Mouse (Mus musculus): ENCODE measurements at regions not wholly inside any gene's neighbourhood (a gene's known extent, or its start where the extent isn't known, plus 50 kb on each side); places are given as distances from the start of the nearest gene placed in this dataset.
"Not testable (repeated sequence)": the region's sequence is repeated elsewhere in the genome, so short reads cannot be mapped to it uniquely, and the experiment has no call there.

DNA sequence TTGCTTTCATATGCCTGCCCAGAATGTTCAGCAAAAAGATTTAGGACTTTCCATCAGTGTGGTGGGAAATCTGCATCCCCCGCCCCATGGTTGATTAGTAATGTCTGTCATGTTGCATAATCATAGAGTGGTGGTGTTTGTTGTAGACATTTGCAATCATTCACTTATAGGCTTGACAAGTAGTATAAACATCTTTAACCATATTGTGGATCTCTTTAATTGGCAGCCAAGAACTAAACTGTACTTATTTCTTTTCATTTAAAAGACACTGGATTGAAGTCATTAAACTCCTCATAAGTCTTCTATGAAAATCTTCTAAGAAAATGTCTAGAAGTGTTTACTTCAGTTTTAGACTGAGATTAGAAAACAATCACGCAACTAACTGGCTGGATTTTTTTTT, 646.0 kb upstream of the Ptbp2 start:
- no peak overlapping the region for H3K4me3 ChIP-seq
- no peaks in the 10 kb centered on the region for H3K9me3 ChIP-seq
- H3K27ac ChIP-seq: no peak overlapping the region
- no peaks in the 10 kb centered on the region for H3K36me3 ChIP-seq
- no peaks in the 10 kb centered on the region for H3K27me3 ChIP-seq (ENCODE audit: insufficient read depth, poor library complexity, severe bottlenecking)
- no peaks in the 10 kb centered on the region for H3K4me1 ChIP-seq (replicated peaks)
- DNase-seq (ENCODE audit: low spot score): no peak
- 91% methylated on average over 2 of the region's 2 CpGs for WGBS

DNA sequence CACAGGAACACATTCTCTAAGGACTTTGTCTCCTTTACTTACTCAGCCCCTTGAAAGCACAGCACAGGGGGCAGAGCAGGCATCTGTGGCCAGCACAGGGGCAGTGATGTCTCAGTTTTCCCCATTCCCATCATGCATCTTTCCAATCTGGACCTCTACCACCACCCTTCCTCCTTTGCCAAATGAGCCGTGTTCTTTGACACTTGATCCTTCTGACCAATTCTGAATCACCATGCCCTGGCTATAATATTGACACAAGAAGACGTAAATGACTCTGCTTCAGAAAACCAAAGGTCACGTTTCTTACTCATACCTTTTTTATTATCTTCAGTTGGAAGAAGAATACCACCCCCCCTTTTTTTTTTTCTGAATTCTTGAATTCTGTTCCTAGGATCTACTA, 632.4 kb upstream of the Ptbp2 start:
- no peak for DNase-seq (ENCODE audit: low spot score)
- Histone ChIP-seq H3K4me1 (replicated peaks) (no peaks in the 10 kb centered on the region), H3K27ac (no peak overlapping the region), H3K4me3 (no peak overlapping the region), H3K27me3 (ENCODE audit: insufficient read depth, poor library complexity, severe bottlenecking) (no peaks in the 10 kb centered on the region), H3K9me3 (no peaks in the 10 kb centered on the region), H3K36me3 (no peaks in the 10 kb centered on the region)
- WGBS: 75% methylated on average over 3 of the region's 3 CpGs

GRCm38 (mm10) chr3:120375688-120376289, 591.5 kb upstream of the Ptbp2 start:
- H3K9me3 ChIP-seq: no peaks in the 10 kb centered on the region
- no peaks in the 10 kb centered on the region for H3K4me1 ChIP-seq (replicated peaks)
- WGBS: 36% methylated on average over 6 of the region's 6 CpGs
- no peaks in the 10 kb centered on the region for H3K27me3 ChIP-seq (ENCODE audit: insufficient read depth, poor library complexity, severe bottlenecking)
- DNase-seq (ENCODE audit: low spot score): no peak
- no peak overlapping the region for H3K4me3 ChIP-seq
- H3K36me3 ChIP-seq: no peaks in the 10 kb centered on the region
- H3K27ac ChIP-seq: no peak overlapping the region

- Histone ChIP-seq H3K27ac (no peak overlapping the region), H3K27me3 (ENCODE audit: insufficient read depth, poor library complexity, severe bottlenecking) (no peaks in the 10 kb centered on the region), H3K4me1 (replicated peaks) (peaks cover 5% of the 10 kb centered on the region; the same call in 1 of the 2 replicates), H3K4me3 (no peak overlapping the region), H3K36me3 (no peaks in the 10 kb centered on the region), H3K9me3 (no peaks in the 10 kb centered on the region)
- WGBS: 81% methylated on average over 4 of the region's 4 CpGs
- no peak for DNase-seq (ENCODE audit: low spot score)
Measured at GRCm38 (mm10) chr3:120342747-120343377, 558.6 kb upstream of the Ptbp2 start.

DNA sequence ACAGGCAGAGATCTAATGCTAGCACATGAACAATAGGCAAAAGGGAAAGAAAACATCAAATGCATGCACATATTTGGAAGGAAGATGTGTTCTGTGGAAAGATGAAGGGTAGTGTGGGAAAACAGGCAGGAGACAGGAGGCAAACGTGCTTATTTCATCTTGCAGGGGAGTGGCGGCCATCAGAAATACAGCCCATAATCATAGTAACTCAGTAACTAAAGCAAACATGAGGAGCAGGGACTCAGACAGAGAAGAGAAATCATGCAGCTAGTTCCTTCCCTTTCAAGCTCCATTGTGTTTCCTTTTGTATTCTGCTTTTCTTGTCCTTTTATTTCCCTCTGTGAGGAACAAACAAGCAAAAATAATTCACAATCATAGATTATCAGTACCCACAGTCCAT, 557.6 kb upstream of the Ptbp2 start:
- no peak overlapping the region for H3K4me3 ChIP-seq
- H3K27ac ChIP-seq: no peak overlapping the region
- H3K4me1 ChIP-seq (replicated peaks): peaks cover 5% of the 10 kb centered on the region; the same call in 1 of the 2 replicates
- no peak for DNase-seq (ENCODE audit: low spot score)
- no peaks in the 10 kb centered on the region for H3K36me3 ChIP-seq
- no peaks in the 10 kb centered on the region for H3K27me3 ChIP-seq (ENCODE audit: insufficient read depth, poor library complexity, severe bottlenecking)
- 73% methylated on average over 2 of the region's 2 CpGs for WGBS
- no peaks in the 10 kb centered on the region for H3K9me3 ChIP-seq

DNA sequence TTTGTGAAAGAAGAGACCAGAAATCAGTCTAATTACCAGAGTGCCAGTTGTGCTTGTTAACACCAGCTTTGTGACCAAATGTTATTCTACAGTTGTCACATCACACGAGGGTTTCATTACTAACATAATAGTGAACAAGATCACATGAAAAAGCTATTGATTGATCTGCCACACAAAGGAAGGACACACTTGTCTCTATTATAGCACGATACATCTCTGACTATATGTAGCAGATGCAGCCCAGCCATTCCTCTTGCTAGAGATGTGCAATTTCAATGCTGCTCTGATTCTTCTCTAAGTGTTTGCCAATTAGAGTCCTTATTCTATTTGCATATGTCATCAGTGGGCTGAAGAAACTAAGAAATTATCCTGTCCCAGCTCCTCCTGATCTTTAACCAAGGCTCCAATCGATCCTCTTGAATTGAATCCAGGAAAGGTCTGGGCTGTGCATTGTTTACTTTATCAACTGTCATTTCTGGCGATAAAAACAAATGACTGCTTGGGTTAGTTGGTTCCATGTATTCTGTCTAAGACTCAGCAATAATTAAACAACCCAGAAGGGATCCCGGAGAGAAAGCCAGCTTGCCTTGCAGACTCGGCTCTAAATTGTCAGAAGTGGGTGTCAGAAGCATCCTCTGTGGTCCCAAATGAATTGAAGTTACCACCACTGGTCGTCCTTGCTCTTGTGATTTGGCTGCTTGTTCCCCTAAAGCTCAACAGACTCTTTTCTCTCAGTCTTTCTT, 551.7 kb upstream of the Ptbp2 start:
- no peak overlapping the region for H3K4me3 ChIP-seq
- no peaks in the 10 kb centered on the region for H3K36me3 ChIP-seq
- H3K4me1 ChIP-seq (replicated peaks): no peaks in the 10 kb centered on the region
- no peak for DNase-seq (ENCODE audit: low spot score)
- WGBS: 79% methylated on average over 7 of the region's 7 CpGs
- H3K27me3 ChIP-seq (ENCODE audit: insufficient read depth, poor library complexity, severe bottlenecking): no peaks in the 10 kb centered on the region
- H3K27ac ChIP-seq: no peak overlapping the region
- no peaks in the 10 kb centered on the region for H3K9me3 ChIP-seq

DNA sequence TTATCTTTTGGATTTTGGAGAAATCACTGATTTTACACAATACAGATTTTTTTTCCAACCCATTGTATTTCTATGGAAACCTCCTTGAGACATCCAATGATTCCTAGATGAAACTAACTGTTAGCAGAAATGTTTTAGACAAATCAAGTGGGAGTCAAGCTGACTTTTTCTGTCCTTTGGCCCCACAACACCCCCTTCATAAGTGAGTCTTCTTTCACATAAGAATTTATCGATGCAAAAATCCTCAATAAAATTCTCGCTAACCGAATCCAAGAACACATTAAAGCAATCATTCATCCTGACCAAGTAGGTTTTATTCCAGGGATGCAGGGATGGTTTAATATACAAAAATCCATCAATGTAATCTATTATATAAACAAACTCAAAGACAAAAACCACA, 522.8 kb upstream of the Ptbp2 start:
- H3K4me1 ChIP-seq (replicated peaks); DNase-seq (ENCODE audit: low spot score); H3K9me3 ChIP-seq; H3K4me3 ChIP-seq; H3K27ac ChIP-seq; H3K36me3 ChIP-seq; H3K27me3 ChIP-seq (ENCODE audit: insufficient read depth, poor library complexity, severe bottlenecking): not testable (repeated sequence)
- WGBS: 96% methylated on average over 3 of the region's 3 CpGs

- no peak for DNase-seq (ENCODE audit: low spot score)
- no peaks in the 10 kb centered on the region for H3K4me1 ChIP-seq (replicated peaks)
- no peaks in the 10 kb centered on the region for H3K9me3 ChIP-seq
- no peak overlapping the region for H3K4me3 ChIP-seq
- WGBS: 64% methylated on average over 8 of the region's 8 CpGs
- H3K27me3 ChIP-seq (ENCODE audit: insufficient read depth, poor library complexity, severe bottlenecking): no peaks in the 10 kb centered on the region
- no peak overlapping the region for H3K27ac ChIP-seq
- H3K36me3 ChIP-seq: no peaks in the 10 kb centered on the region
Measured at GRCm38 (mm10) chr3:120305608-120306007, 521.3 kb upstream of the Ptbp2 start.

Measured in hindbrain, embryonic 10.5 days (tissue).